Mouse (Mus musculus) A20 (cell line): ENCODE data around the gene Ddx59.

ENCODE experiments used
- DNase-seq: peaks from one replicate; pipeline ENCODE4 v3.0.0-alpha.2; 2011; ENCODE audit warnings: low read depth, low spot score

The Ddx59 gene

GRCm38 (mm10) chr1:136447338-136447737 is 32.3 kb downstream of the Ddx59 start:
- no peak for DNase-seq

GRCm38 (mm10) chr1:136449541-136449940 is 34.5 kb downstream of the Ddx59 start:
- no peak for DNase-seq

GRCm38 (mm10) chr1:136450206-136450605 is 35.1 kb downstream of the Ddx59 start:
- DNase-seq: no peak

GRCm38 (mm10) chr1:136452421-136452820 is 37.4 kb downstream of the Ddx59 start:
- no peak for DNase-seq

- no peak for DNase-seq
These were observed 40.9 kb downstream of the Ddx59 start for GRCm38 (mm10) chr1:136455756-136456585.

GRCm38 (mm10) chr1:136456741-136457140 is 41.7 kb downstream of the Ddx59 start:
- DNase-seq: no peak

GRCm38 (mm10) chr1:136457403-136457802 is 42.3 kb downstream of the Ddx59 start:
- no peak for DNase-seq

GRCm38 (mm10) chr1:136458691-136459245 is 43.7 kb downstream of the Ddx59 start:
- peak; percentile 71 for DNase-seq

GRCm38 (mm10) chr1:136462443-136462842 is 47.4 kb downstream of the Ddx59 start:
- no peak for DNase-seq

- peak; percentile 60 for DNase-seq
These were observed 50.1 kb downstream of the Ddx59 start for GRCm38 (mm10) chr1:136465168-136465567.

GRCm38 (mm10) chr1:136466143-136466811 is 51.2 kb downstream of the Ddx59 start, which contains the start of gene Kif14:
Kif14 (plus strand) TSS chr1:136466343.
- peak; percentile 99 for DNase-seq

- no peak for DNase-seq
These were observed 54.3 kb downstream of the Ddx59 start for GRCm38 (mm10) chr1:136469408-136469807.

- no peak for DNase-seq
These were observed 55.4 kb downstream of the Ddx59 start for GRCm38 (mm10) chr1:136470471-136470870.
